Mouse (Mus musculus) testis, adult 2 months (tissue): ENCODE results near the gene Gm5868.

Source experiments
- CTCF ChIP-seq: fragments of 200-500 bp; IDR thresholded peaks from 2 replicates; pipeline ENCODE4 v1.5.1; 2012; ENCODE audit warnings: low read depth, mild to moderate bottlenecking, inconsistent platforms, low read length, moderate library complexity; ENCODE audit not compliant: control insufficient read depth, insufficient read depth, insufficient replicate concordance
- POLR2A ChIP-seq: fragments of 200-500 bp; IDR thresholded peaks from 2 replicates; pipeline ENCODE4 v1.6.1; 2012; ENCODE audit warnings: low read depth, mild to moderate bottlenecking, inconsistent platforms, low read length, moderate library complexity; ENCODE audit not compliant: control insufficient read depth

DNA sequence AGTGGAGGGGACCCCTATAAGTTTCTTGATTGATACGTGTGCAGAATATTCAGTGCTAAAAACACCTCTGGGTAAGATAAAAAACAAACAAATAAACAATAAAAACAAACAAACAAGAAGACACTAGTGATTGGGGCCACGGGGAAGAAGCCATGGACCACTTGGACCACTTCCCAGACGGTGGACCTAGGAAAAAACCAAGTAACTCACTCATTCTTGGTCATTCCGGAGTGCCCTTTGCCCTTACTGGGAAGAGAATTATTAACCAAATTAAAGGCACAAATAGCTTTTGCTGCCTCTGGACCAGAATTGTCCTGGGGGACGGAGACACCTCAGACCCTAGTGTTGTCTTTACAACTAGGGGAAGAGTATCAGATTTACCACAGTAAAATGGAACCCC, 21.7 kb downstream of the Gm5868 start:
- TF ChIP-seq CTCF (no peak), POLR2A (no peak)
